Mouse (Mus musculus) lung, postnatal 0 days (tissue): ENCODE data around the gene Cacna2d3. TPM values are rescaled to one million over a fixed set of nuclear protein-coding genes. Genes with fewer than 3 reads are reported as not detected.

ENCODE experiments used
- ATAC-seq: fragments of 200-750 bp; cut with Nextera tagmentation; 2 replicates; pipeline ENCODE4 v1.8.0; 2017; ENCODE audit warnings: moderate library complexity
- DNase-seq: peaks from one replicate; pipeline ENCODE4 v3.0.0-alpha.2; 2016; ENCODE audit warnings: low spot score
- H3K27ac ChIP-seq: fragments of 300-500 bp; sonication (generic); 2 replicates; pipeline ENCODE4 v1.5.1; 2014; ENCODE audit warnings: antibody characterized with exemption, mild to moderate bottlenecking, low read length, mixed read lengths
- H3K27me3 ChIP-seq: fragments of 300-500 bp; sonication (generic); replicated peaks from 2 replicates; pipeline ENCODE4 v1.6.1; 2014; ENCODE audit warnings: low read length, mixed read lengths; ENCODE audit not compliant: insufficient read depth
- H3K36me3 ChIP-seq: fragments of 300-500 bp; sonication (generic); 2 replicates; pipeline ENCODE4 v1.6.1; 2014; ENCODE audit warnings: low read length, mixed read lengths; ENCODE audit not compliant: insufficient read depth
- H3K4me1 ChIP-seq: fragments of 300-500 bp; sonication (generic); 2 replicates; pipeline ENCODE4 v1.6.1; 2014; ENCODE audit warnings: antibody characterized with exemption, low read depth, low read length, mixed read lengths; ENCODE audit not compliant: insufficient read depth
- H3K4me2 ChIP-seq: fragments of 300-500 bp; sonication (generic); replicated peaks from 2 replicates; pipeline ENCODE4 v1.6.1; 2014; ENCODE audit warnings: low read depth, mild to moderate bottlenecking, low read length, moderate library complexity, mixed read lengths
- H3K4me3 ChIP-seq: fragments of 300-500 bp; sonication (generic); 2 replicates; pipeline ENCODE4 v1.5.1; 2014; ENCODE audit warnings: low read depth, low read length
- H3K9ac ChIP-seq: fragments of 300-500 bp; sonication (generic); replicated peaks from 2 replicates; pipeline ENCODE4 v1.6.1; 2014; ENCODE audit warnings: low read depth, mild to moderate bottlenecking
- H3K9me3 ChIP-seq: fragments of 300-500 bp; sonication (generic); 2 replicates; pipeline ENCODE4 v1.6.1; 2016; ENCODE audit warnings: low read length, mixed read lengths
- CTCF ChIP-seq: IDR thresholded peaks from 2 replicates; pipeline ENCODE4 v1.5.1; 2016; ENCODE audit warnings: antibody characterized with exemption, mild to moderate bottlenecking
- EP300 ChIP-seq: IDR thresholded peaks from 2 replicates; pipeline ENCODE4 v1.6.1; 2016; ENCODE audit warnings: antibody characterized with exemption, mild to moderate bottlenecking, control low read depth
- WGBS: fragments of 180-500 bp; shearing (Covaris S2); extraction: QIAGEN DNeasy Blood & Tissue Kit; methylation state at CpG from one replicate; pipeline ENCODE4 v1.1.7; 2014; 5-methylcytosine and 5-hydroxymethylcytosine counted together
- polyA plus RNA-seq: library from polyadenylated mRNA; unstranded; fragments of >200 nt; fragmentation: Nextera tagmentation; extraction: Ambion mirVana; gene quantifications from 2 replicates; pipeline ENCODE4 v1.2.1, GENCODE M21; 2015

Gene Cacna2d3
- 0.50 and 0.90 TPM in 2 replicates for polyA plus RNA-seq

- H3K4me2 ChIP-seq = peak within 1 kb of the TSS; percentile 92
- DNase-seq (peak; percentile 64), ATAC-seq (peak; percentile 83)
- peak within 1 kb of the TSS; percentile 48 for H3K4me3 ChIP-seq
- peaks cover 39% of the 10 kb centered on the region for H3K27me3 ChIP-seq
- TF ChIP-seq CTCF = no peak
- TF ChIP-seq EP300 = no peak
- H3K36me3 ChIP-seq = no peaks in the 10 kb centered on the region
- no peaks in the 10 kb centered on the region for H3K9me3 ChIP-seq
- 2% methylated on average over 55 of the region's 109 CpGs for WGBS
- H3K4me1 ChIP-seq = 0 out of 2 replicates have a peak, but pooled peaks cover 4% of the 10 kb centered on the region
- H3K9ac ChIP-seq = no peak within 1 kb of the TSS
- H3K27ac ChIP-seq = no peak within 1 kb of the TSS
Measured at GRCm38 (mm10) chr14:29721488-29722385, at the start of gene Cacna2d3. Gene Cacna2d3 (minus strand): TSS chr14:29721864.

- Histone ChIP-seq H3K27ac (no peak overlapping the region), H3K4me1 (no peaks in the 10 kb centered on the region), H3K9ac (no peak overlapping the region), H3K27me3 (no peaks in the 10 kb centered on the region), H3K36me3 (no peaks in the 10 kb centered on the region), H3K9me3 (no peaks in the 10 kb centered on the region), H3K4me3 (no peak overlapping the region), H3K4me2 (no peak overlapping the region)
- no peak for TF ChIP-seq EP300
- TF ChIP-seq CTCF = no peak
- DNase-seq (no peak), ATAC-seq (no peak)
- 87% methylated on average over 4 of the region's 4 CpGs for WGBS
Measured at GRCm38 (mm10) chr14:29769486-29769885, 47.8 kb upstream of the Cacna2d3 start.

- Histone ChIP-seq H3K4me3 (no peak overlapping the region), H3K27ac (no peak overlapping the region), H3K4me2 (no peak overlapping the region), H3K9ac (no peak overlapping the region), H3K36me3 (no peaks in the 10 kb centered on the region), H3K9me3 (no peaks in the 10 kb centered on the region), H3K4me1 (no peaks in the 10 kb centered on the region), H3K27me3 (no peaks in the 10 kb centered on the region)
- TF ChIP-seq CTCF (no peak), EP300 (no peak)
- WGBS = 46% methylated on average over 5 of the region's 5 CpGs
- DNase-seq = peak; percentile 4
- no peak for ATAC-seq
Measured at GRCm38 (mm10) chr14:29752876-29753275, 31.2 kb upstream of the Cacna2d3 start.

GRCm38 (mm10) chr14:29738751-29739150 lies 17.1 kb upstream of the Cacna2d3 start:
- Histone ChIP-seq H3K4me3 (no peak overlapping the region), H3K27me3 (no peaks in the 10 kb centered on the region), H3K9ac (no peak overlapping the region), H3K4me2 (no peak overlapping the region), H3K27ac (no peak overlapping the region), H3K36me3 (no peaks in the 10 kb centered on the region), H3K9me3 (no peaks in the 10 kb centered on the region), H3K4me1 (no peaks in the 10 kb centered on the region)
- TF ChIP-seq CTCF = no peak
- TF ChIP-seq EP300 = no peak
- no peak for DNase-seq
- 54% methylated on average over 2 of the region's 2 CpGs for WGBS
- no peak for ATAC-seq

- no peaks in the 10 kb centered on the region for H3K9me3 ChIP-seq
- H3K4me2 ChIP-seq = no peak overlapping the region
- no peaks in the 10 kb centered on the region for H3K36me3 ChIP-seq
- no peak for TF ChIP-seq EP300
- TF ChIP-seq CTCF = no peak
- WGBS = 76% methylated on average over 4 of the region's 4 CpGs
- no peaks in the 10 kb centered on the region for H3K27me3 ChIP-seq
- H3K4me3 ChIP-seq = no peak overlapping the region
- no peak for ATAC-seq
- H3K4me1 ChIP-seq = no peaks in the 10 kb centered on the region
- DNase-seq = no peak
- no peak overlapping the region for H3K9ac ChIP-seq
- H3K27ac ChIP-seq = no peak overlapping the region
Measured at GRCm38 (mm10) chr14:29730256-29730655, 8.6 kb upstream of the Cacna2d3 start.

GRCm38 (mm10) chr14:29729009-29729408 lies 7.3 kb upstream of the Cacna2d3 start:
- no peak for TF ChIP-seq CTCF
- TF ChIP-seq EP300 = no peak

More at GRCm38 (mm10) chr14:29729009-29729408, 7.3 kb upstream of the Cacna2d3 start:
- DNase-seq = no peak
- ATAC-seq = no peak
- Histone ChIP-seq H3K4me2 (no peak overlapping the region), H3K36me3 (no peaks in the 10 kb centered on the region), H3K27me3 (no peaks in the 10 kb centered on the region), H3K4me3 (no peak overlapping the region), H3K9me3 (no peaks in the 10 kb centered on the region), H3K9ac (no peak overlapping the region), H3K4me1 (no peaks in the 10 kb centered on the region), H3K27ac (no peak overlapping the region)
- WGBS = 55% methylated on average over 4 of the region's 4 CpGs
